Mouse (Mus musculus) c-Kit-negative CD71-positive TER-119-positive erythroid progenitor cells, embryonic 14.5 days (primary cell): ENCODE results near the gene Acap2.
A peak's percentile ranks its signal among the peaks of the same experiment; 100 is the strongest.

Source experiments
- DNase-seq: peaks from one replicate; pipeline ENCODE4 v3.0.0-alpha.2; 2013; ENCODE audit warnings: low read depth, low spot score

Gene Acap2

DNA sequence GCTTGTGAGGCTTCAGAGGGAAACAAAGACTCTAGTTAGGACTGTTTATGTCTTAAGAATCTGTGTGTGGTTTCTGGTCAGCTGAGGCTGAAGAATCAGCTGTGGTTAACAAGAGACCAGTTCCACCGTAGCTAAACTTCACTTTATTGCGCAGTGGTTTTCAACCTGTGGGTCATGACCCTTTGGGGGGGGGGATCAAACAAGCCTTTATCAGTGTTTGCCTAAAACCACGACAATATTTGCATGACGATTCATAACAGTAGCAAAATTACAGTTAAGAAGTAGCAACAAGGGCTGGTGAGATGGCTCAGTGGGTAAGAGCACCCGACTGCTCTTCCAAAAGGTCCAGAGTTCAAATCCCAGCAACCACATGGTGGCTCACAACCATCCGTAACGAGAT, 4.7 kb upstream of the Acap2 start:
- DNase-seq, result no peak

DNA sequence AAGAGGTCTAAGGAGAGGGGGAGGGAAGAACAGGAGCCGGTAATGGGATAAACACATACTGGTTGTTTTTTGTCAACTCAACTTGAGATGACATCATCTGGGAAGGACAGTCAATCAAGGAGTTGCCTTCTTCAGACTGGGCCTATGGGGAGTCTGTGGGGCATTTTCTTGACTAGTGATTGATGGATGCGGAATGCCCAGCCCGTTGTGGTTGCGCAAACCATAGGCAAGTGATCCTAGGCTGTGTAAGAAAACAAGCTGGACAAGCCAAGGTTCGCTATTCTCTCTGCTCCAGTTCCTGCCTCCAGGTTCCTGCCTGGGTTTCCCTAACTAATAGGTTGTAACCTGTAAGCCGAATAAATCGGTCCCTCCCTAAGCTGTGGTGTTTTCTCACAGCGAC, 4.1 kb upstream of the Acap2 start:
- DNase-seq, result no peak

DNA sequence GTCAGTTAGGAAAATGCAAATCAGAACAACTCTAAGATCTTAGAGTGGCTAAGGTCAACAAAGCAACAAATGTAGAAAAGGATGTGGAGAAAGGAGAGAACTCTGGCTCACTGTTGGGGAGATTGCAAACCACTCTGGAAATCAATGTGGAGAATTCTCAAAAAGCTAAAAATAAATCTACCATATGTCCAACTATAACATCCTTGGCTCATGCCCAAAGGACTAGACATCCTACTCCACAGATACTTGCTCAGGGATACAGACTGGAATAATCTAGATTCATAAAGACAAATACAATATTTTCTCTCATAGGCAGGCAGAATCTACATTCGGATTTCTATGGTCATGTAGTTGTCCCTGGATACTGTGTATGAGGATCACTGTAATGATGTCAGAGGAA, 3.2 kb upstream of the Acap2 start:
- no peak for DNase-seq

DNA sequence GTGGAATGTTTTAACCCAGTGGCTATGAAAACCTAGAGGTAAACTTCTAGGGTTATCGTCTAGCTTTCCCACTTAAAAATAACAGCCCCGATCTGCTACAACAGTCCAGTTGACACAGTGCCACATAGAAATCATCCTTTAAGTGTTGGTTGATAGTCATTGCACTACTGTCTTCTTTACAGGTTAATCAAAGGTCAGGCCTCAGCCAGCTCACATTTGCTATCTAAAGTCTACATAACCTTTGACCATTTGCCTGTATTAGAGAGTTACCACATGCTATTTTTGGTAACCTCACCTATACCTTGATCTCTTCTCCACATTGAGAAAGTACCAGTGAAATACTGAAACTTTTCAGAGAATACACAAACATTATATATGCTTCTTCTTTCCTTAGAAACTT, 659 bp upstream of the Acap2 start:
- DNase-seq, result no peak

DNA sequence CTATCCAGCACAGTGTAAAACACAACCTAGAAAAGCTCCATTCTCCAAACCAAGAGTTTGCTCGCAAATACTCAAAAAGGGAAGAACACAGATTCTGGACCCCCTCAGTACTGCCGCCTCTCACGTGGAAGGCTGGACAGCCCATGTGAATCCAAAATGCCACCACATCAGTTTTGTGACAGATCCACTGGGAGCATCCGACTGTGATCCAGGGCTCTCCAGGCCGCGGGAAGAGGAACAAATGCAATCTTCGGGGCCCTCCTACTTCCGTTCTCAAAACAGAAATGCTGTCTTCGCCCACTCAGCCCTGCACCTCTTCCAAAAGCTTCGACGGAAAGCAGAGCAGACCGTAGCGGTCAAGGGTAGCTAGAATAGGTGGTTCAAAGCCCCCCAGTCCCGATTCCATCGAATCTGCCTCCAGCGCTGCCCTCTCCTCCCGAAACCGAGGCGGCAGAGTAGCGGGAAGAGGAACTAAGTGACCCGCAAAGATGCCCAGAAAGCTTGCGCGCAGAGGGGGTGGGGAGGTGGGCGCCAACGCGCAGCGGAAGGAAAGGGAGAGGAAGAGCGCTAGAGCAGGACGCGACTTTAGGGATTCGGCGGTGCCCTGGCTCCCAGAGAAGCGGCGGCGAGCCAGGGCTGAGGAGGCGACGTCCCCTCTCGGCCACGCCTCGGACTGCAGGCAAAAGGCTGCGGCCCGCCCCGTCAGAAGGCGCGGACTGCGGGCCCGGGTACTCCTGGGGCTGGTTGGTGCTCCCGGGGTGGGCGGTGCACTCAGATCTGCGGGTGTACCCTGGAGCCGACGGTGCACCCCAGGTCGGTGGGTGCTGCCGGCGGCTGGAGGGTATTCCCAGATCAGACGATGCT, 887 bp downstream of the Acap2 start:
- peak; percentile 34 for DNase-seq

DNA sequence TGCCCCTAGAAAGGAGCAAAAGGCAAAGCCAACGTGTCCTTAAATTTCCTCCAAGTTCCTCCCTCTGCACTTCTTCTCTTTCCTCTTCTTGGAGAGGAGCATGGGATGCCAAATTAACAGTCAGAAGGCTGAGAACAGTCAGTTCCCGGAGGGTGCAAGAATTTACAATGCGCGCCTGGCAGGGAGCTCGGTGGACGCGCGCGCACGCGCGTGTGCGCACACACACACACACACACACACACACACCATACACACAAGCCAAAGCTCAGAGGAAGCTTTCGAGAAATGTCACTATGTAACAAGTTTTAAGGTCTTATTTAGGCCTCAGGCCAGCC, 1.5 kb downstream of the Acap2 start:
- no peak for DNase-seq

DNA sequence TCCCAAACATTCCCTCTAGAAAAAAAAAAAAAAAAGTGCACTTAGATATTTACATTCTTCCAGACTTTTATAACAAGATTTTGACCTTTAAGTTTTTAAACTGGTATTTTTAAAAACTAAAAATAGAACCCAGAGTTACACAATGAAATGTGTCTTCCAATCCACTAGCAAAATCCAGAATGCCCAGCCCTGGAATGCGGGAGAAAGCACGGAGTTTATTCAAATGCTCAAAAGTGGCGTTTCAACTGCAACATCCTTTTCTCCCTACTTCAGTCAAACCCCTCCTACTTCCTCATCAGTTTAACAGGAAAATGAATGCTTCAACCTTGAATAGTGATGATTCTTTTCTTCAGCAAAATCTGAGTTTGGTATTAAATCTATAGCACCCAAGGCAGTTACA, 4.1 kb downstream of the Acap2 start:
- no peak for DNase-seq

DNA sequence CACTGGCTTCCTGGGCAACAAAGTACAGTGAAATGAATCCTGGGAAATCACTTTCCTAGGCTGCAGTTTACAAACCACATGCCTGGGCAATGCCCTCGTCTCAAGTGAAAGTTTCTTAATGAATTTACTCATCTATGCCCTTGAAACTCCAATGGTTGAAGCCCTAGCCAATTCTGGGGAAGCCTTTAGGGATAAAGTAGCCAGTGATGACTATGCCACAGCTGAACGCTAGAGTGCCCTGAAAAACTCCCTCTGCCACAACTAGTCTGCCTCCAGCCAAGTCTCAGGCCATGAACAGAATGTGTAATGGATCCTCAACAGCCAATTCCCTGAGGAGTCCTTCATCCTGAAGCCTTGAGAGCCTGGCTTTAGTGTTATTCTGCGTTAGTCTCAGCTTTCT, 8.5 kb downstream of the Acap2 start:
- no peak for DNase-seq

DNA sequence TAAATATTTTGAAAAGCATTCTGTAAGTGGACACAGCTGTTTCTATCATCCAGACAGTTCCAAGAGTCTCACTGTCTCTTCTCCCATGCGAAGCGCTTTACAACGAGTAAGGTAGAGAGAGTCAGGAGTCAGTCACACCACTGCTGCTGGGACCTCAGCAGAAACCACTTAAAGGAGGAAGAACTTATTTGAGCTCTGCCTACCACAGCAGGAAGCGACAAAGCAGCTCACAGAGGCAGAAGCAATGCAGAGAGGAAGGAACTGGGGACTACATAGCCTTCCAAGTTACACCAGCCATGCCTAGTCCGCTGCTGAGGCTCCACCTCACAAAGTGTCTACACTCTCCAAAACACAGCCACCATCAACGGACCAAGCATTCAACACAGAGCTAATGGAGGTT, 9.2 kb downstream of the Acap2 start:
- DNase-seq, result no peak

DNA sequence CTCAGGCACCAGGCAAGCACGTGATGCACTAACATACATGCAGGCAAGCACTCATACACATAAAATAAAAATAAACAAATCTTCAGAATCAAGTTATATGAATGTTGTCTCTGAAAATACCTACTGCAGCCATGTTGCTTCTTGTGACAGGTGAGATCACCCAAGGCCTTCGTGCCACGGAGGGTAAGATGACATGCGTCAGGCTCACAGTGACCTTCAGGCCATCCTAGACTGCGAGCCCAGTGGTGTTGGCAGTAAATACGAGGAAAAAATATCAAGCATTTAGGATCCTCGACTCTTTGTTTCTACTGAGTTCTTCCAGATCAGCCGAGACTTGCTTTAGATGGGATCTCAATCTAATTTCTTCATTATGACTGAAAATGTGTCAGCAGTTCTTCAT, 10.6 kb downstream of the Acap2 start:
- DNase-seq, result no peak

DNA sequence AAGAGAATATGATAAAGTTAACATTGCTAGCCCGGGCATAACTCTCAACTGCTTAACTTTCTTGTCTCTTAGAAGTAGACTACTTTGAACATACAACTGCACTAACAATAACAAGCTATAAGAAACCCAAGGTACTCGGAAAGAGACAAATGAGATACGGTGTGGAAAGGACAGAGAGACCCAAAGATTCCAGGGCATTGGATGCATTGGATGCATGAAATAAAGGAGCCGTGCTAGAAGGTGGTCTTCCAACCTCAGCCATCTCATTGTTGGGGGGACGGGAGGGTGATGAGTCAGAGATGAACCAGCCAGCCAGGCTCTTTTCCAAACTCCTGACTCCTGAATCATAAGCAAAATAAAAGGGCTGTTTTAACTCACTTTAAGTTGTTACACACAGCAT, 11.8 kb downstream of the Acap2 start:
- DNase-seq, result no peak

DNA sequence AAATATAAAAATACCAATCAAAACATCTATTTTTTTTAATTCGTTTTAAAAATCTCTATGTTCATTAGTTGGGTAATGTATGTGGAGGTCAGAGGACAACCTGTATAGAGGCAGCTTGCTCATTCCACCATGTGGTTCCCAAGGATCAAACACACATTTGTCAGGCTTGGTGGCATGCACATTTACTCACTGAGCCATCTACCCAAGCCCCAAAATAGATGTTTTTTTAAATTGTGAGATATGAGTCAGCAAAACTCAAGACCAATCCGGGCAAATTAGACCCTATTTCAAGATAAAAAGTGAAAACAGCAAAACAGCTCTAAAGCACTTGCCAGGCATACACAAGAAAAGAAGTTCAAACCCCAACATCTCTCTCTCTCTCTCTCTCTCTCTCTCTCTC, 12.2 kb downstream of the Acap2 start:
- no peak for DNase-seq

DNA sequence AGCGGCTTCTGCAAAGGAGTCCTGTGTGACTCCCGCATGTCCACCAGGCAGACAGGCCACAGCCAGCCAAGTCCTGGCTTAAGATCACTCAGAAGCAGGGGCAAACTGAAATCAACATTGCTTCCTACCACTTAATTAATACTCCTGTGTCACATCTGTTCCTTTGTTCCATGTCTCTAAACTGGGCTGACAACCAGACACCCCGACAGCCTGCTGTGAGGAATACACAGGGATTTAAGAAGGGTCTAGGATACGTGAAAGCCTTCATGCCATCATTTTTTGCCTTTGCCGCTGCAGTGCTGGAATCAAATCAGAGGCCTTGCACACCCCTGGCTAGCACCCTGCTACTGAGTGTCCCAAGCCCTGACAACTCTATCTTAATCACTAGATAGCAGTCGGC, 12.8 kb downstream of the Acap2 start:
- DNase-seq, result no peak

DNA sequence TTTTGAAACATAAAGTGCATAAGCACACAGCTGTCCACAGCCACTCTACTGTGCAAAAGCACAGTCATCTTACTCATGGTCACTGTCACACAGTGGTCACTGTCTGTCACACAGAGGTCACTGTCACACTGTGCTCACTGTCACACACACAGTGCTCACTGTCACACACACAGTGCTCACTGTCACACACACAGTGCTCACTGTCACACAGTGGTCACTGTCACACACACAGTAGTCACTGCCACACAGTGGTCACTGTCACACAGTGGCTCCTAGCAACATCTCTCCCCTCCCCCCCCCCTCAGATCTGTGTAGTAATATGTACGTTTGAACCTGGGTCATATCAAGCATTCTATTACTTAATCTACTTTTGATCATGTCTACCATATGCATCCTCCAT, 13.9 kb downstream of the Acap2 start:
- DNase-seq, result no peak

DNA sequence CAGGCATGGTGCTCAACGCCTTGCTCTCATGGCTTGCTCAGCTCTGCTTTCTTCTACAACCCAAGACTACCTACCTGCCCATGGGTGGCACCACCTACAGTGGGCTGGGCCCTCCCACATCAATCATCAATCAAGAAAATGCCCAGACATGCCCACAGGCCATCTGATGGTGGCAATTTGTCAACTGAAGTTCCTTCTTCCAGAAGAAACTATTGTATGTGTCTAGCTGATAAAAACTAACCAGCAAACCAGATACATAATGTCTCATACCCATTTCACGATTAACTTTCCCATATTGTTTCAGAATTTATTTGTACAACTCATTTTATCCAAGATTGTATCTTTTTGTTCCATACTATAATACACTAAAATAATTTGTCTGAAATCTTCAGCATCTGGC, 15.3 kb downstream of the Acap2 start:
- no peak for DNase-seq

DNA sequence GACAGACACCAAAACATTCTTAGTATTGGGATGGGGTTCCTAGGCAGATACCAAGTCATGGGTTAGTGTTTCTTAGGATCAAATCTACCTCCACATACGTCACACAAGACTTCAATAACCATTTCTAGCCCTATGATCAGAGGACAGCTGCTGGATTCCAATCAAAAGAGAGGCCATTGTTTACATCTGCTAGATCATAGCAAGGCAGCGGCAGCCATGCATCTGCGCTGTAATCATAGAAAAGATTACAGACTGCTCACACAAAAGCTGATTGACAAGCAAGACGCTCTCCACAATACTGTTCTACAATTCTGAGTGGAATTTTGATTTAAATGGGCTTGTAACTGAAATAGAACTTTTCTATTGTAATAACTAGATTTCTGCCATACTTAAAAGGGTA, 16.3 kb downstream of the Acap2 start:
- no peak for DNase-seq

DNA sequence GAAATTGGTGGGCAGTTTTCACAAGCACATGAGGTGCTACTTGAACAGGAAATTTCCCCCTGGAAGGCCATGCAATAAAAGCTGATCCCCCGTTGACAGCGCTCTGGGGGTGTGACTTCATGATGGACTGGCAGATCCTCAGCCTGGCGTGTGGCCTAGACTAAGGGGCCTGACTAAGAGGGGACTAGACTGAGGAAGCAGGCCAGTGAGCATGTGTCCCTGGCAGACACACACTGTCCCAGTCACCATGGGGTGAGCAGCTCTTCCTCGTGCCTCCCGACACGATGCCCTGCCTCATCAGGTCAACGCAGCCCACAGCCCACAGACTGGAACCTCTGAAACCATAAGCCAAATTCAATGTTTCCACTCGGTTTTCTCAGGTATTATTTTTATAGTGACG, 18.5 kb downstream of the Acap2 start:
- no peak for DNase-seq

DNA sequence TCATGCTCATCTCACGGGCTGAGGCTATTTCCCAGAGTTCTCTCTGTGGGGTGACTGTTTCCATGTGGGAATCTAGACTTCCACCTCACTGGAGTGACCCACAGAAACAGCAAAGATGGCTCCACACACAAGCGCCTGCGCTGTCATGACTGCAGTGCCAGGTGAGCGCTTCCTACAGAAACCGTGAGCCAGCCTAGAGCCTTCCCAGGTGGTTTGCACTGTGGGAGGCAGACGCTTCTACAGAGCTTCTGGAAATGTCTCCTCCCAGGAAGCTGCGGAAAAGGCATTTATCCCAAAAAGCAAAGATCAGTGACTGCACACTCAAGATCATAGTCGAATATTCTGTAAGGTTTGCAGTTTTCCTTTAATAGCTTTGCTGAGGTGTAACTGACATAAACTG, 20.2 kb downstream of the Acap2 start:
- no peak for DNase-seq

DNA sequence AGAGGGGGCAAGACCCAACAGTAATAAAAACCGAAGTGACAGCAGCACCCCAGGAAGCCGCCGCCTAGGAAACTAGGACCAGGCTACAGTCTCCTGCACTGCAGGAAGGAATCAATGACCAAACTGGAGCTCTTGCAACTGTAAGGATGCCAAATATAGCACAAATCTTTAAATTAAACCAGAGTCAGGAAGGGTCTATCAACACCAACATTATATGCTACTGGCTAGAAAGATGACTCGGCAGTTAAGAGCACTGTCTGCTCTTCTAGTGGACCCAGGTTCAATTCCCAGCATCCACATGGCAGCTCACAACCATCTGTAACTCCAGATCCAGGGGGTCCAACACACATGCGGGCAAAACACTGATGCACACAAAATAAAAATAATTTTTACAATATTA, 21.7 kb downstream of the Acap2 start:
- no peak for DNase-seq

DNA sequence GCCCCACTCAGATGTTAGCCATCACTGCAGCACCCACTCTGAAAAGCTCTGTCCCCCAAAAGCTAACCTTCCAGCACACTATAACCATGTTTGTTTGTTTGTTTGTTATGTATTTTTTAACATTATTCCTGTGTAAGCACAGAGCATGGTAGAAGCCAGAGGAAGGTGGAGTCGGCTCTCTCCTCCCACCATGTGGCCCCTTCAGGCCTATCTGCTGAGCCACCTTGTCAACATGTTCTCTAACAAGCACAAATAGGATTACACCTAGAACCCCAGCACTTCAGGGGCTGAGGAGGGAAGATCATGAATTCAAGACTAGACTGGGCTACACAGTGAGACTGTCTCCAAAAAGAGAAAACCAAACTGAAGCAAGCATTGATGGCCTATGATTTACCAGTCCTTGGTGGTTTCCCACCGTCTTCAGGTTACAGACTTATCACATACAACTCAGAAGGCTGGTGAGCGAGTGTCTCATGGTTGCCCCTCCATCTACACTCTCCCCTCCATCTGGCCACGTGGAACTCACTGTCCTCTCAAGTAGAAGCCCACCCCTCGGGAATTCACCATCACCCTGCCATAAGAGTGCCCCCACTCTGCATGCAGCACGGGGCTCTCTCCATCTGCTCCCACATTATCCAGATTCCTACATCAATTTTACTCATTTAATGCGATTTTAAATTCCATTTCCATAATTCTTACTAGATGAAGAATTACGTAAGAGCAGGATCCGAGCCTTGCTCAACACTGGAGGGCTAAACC, 26.0 kb downstream of the Acap2 start:
- no peak for DNase-seq

DNA sequence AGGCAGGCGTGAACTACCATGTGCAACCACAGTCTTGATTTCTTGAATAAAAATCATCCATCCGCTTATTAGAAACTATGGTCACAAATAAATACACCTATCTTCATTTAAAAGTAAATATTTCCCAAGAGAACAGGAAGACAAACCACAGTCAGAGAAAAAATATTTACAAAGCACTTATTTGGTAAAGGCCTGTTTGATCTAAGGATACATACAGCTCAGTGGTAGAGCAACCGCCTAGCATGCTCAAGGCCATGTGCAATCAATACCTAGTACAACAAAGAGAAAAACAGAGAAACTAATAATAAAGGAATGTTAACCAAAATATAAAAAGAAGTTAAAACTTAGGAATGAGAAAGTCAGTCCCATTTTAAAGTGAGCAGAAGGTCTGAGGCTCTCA, 28.8 kb downstream of the Acap2 start:
- DNase-seq, result no peak

DNA sequence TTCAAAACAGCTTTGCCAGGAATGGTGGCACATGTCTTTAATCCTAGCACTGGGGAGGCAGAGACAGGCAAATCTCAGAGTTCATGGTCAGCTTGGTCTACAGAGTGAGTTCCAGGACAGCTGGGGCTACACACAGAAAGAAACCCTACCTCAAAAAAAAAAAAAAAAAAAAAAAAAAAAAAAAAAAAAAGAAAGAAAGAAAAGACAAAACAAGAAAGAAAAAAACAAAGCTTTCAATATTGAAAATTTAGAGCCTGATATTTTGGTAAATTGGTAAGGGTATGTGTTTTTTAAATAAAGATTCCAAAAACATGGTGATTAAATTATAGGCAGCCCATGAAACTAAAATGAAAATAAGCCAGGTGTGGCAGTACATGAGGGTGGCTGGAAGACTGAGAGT, 29.6 kb downstream of the Acap2 start:
- DNase-seq, result no peak

DNA sequence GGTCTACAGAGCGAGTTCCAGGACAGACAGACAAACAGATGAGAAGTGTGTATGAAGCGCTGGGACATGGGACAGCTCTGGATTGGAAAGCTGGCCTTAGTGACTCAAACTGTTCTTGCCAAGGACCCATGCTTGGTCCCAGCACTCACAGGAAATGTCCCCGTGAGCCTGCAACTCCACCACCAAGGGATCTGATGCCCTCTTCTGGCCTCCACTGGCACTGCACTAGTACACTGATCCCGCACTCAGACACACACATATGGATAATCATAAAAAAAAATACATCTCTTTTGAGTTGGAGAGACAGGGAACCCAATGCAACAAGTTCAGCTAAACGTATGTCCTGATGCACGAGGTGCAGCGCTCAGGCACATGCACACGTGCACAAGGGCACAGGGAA, 30.7 kb downstream of the Acap2 start:
- no peak for DNase-seq
